In genomic region chr2:27121626-27122355, GRCm38 (mm10) we compare ENCODE assay signal across 10 mouse cellular contexts. TPM values are rescaled to one million over a fixed set of nuclear protein-coding genes. Genes with fewer than 3 reads are reported as not detected.
A peak's percentile ranks its signal among the peaks of the same experiment; 100 is the strongest.
DNase-seq lines count a peak whose midpoint lies in the region; ATAC-seq and TF ChIP-seq lines count a peak whose summit lies in the region.
"Had no signal": no experiment of that assay in that cellular context is flagged by ENCODE, and none has a peak within 500 bp of the region (broad histone marks: within the 10 kb centered on the region; RNA-seq: fewer than 3 reads in every experiment).

No protein-coding gene starts in this region.

- no peak overlapping the region for H3K4me2 ChIP-seq in heart, embryonic 12.5 days
- no peak overlapping the region for H3K4me2 ChIP-seq in hindbrain, postnatal 0 days (ENCODE audit: low read depth, low read length)
- H3K4me2 ChIP-seq: heart, embryonic 13.5 days had no signal

- H3K4me3 ChIP-seq in heart, embryonic 12.5 days: no peak overlapping the region
- H3K4me3 ChIP-seq in embryonic facial prominence, embryonic 10.5 days: no peak overlapping the region
- H3K4me3 ChIP-seq in hindbrain, postnatal 0 days (ENCODE audit: low read length): no peak overlapping the region
- H3K4me3 ChIP-seq: heart, embryonic 13.5 days had no signal

- H3K27ac ChIP-seq in heart, embryonic 12.5 days (ENCODE audit: poor library complexity, severe bottlenecking): no peak overlapping the region
- peak overlapping the region; percentile 31 for H3K27ac ChIP-seq in embryonic facial prominence, embryonic 10.5 days (replicated peaks)
- H3K27ac ChIP-seq in hindbrain, postnatal 0 days: no peak overlapping the region

- no peak overlapping the region for H3K9ac ChIP-seq in heart, embryonic 12.5 days
- no peak overlapping the region for H3K9ac ChIP-seq in hindbrain, postnatal 0 days (replicated peaks; ENCODE audit: low read length)
- H3K9ac ChIP-seq: heart, embryonic 13.5 days had no signal

- no peak for TF ChIP-seq CTCF in hindbrain, postnatal 0 days (IDR thresholded peaks at IDR 0.05; ENCODE audit: low read depth)

- H3K9me3 ChIP-seq in heart, embryonic 12.5 days (replicated peaks): no peaks in the 10 kb centered on the region
- no peaks in the 10 kb centered on the region for H3K9me3 ChIP-seq in embryonic facial prominence, embryonic 10.5 days
- no peaks in the 10 kb centered on the region for H3K9me3 ChIP-seq in hindbrain, postnatal 0 days (ENCODE audit: low read length)
- H3K9me3 ChIP-seq: heart, embryonic 13.5 days had no signal

- no peaks in the 10 kb centered on the region for H3K36me3 ChIP-seq in heart, embryonic 12.5 days
- no peaks in the 10 kb centered on the region for H3K36me3 ChIP-seq in embryonic facial prominence, embryonic 10.5 days (replicated peaks)
- H3K36me3 ChIP-seq in hindbrain, postnatal 0 days (ENCODE audit: insufficient read depth, low read length): no peaks in the 10 kb centered on the region
- H3K36me3 ChIP-seq: heart, embryonic 13.5 days had no signal

- WGBS in heart, embryonic 12.5 days: 36% methylated on average over 9 of the region's 9 CpGs
- 38% methylated on average over 9 of the region's 9 CpGs for WGBS in embryonic facial prominence, embryonic 10.5 days
- WGBS in hindbrain, postnatal 0 days: 15% methylated on average over 9 of the region's 9 CpGs

- ATAC-seq in heart, embryonic 12.5 days (ENCODE audit: insufficient number of reproducible peaks, low FRiP score): peak; percentile 30; the same call in 1 of the 2 replicates
- peak; percentile 43; the same call in 1 of the 2 replicates for ATAC-seq in hindbrain, postnatal 0 days

- H3K4me1 ChIP-seq in heart, embryonic 12.5 days (replicated peaks): peaks cover 48% of the 10 kb centered on the region
- peaks cover 36% of the 10 kb centered on the region for H3K4me1 ChIP-seq in embryonic facial prominence, embryonic 10.5 days
- peaks cover 21% of the 10 kb centered on the region for H3K4me1 ChIP-seq in hindbrain, postnatal 0 days (ENCODE audit: insufficient read depth, low read length)

- intact Hi-C loops in heart, postnatal 25 days (cut with DNase I): loop anchor here (2.0 to 5.0 kb wide), 2 partner anchors 44 to 79 kb away; partner anchors contain the start of gene Adamtsl2

- H3K27me3 ChIP-seq in heart, embryonic 12.5 days (replicated peaks): 0 out of 2 replicates have a peak, but pooled peaks cover 5% of the 10 kb centered on the region
- H3K27me3 ChIP-seq in embryonic facial prominence, embryonic 10.5 days (replicated peaks; ENCODE audit: low read depth, poor library complexity, severe bottlenecking): peaks cover 36% of the 10 kb centered on the region; the same call in 1 of the 2 replicates
- H3K27me3 ChIP-seq in hindbrain, postnatal 0 days (ENCODE audit: insufficient read depth, low read length): no peaks in the 10 kb centered on the region

- no peak for DNase-seq in heart, postnatal 25 days (ENCODE audit: low spot score)
- DNase-seq in CD8-positive naive resting alpha-beta T cell, adult 2 months (ENCODE audit: low read depth in 2 of 2, low spot score in 2 of 2): peak; percentile 35 to 51
- peak; percentile 75 for DNase-seq in embryonic facial prominence, embryonic 10.5 days (ENCODE audit: low spot score)
- DNase-seq in hindbrain, postnatal 0 days (ENCODE audit: low spot score): peak; percentile 63
- DNase-seq in neural tube, embryonic 10.5 days (ENCODE audit: extremely low spot score, low spot score): peak; percentile 41
- DNase-seq in thymus, postnatal 4 days: peak; percentile 93
- no peak for DNase-seq in layer of hippocampus, postnatal 14 days (ENCODE audit: low spot score in 2 of 2)

RNA-seq across cellular contexts. Expression of gene Fam163b, which starts 20.5 kb away (rescaled TPM):
- polyA plus RNA-seq in heart, embryonic 12.5 days (2016; fragmentation: Nextera tagmentation; extraction: Ambion mirVana): 0.50 and 0.56 TPM in 2 replicates
- total RNA-seq in heart, postnatal 25 days (2021): under 1 TPM; 0.34 to 0.48 TPM
- polyA plus RNA-seq in embryonic facial prominence, embryonic 10.5 days (2016; fragmentation: Nextera tagmentation; extraction: Ambion mirVana): 0.06 and 0.10 TPM in 2 replicates
- total RNA-seq in hindbrain, postnatal 0 days (2014; rRNA removed): 7.1 and 8.5 TPM in 2 replicates
- polyA plus RNA-seq in hindbrain, postnatal 0 days (2015; fragmentation: Nextera tagmentation; extraction: Ambion mirVana): 9.6 and 10.3 TPM in 2 replicates
- total RNA-seq in layer of hippocampus, postnatal 14 days (2021): 100 to 1,000 TPM; 110 to 119 TPM
- total RNA-seq: MEL had no signal

RNA-seq across cellular contexts. Expression of gene Adamtsl2, which starts 42.6 kb away (rescaled TPM):
- polyA plus RNA-seq in heart, embryonic 12.5 days (2016; fragmentation: Nextera tagmentation; extraction: Ambion mirVana): 10.9 and 12.2 TPM in 2 replicates
- 10 to 100 TPM; 19.1 to 26.8 TPM for total RNA-seq in heart, postnatal 25 days (2021)
- 2.1 and 3.0 TPM in 2 replicates for polyA plus RNA-seq in embryonic facial prominence, embryonic 10.5 days (2016; fragmentation: Nextera tagmentation; extraction: Ambion mirVana)
- 8.7 and 9.9 TPM in 2 replicates for total RNA-seq in hindbrain, postnatal 0 days (2014; rRNA removed)
- polyA plus RNA-seq in hindbrain, postnatal 0 days (2015; fragmentation: Nextera tagmentation; extraction: Ambion mirVana): 4.4 and 5.3 TPM in 2 replicates
- total RNA-seq in layer of hippocampus, postnatal 14 days (2021): 10 to 100 TPM; 12.7 to 14.7 TPM
- total RNA-seq: MEL had no signal

RNA-seq across cellular contexts. Expression of gene Dbh, which starts 43.2 kb away (rescaled TPM):
- 0.15 and 0.28 TPM in 2 replicates for polyA plus RNA-seq in heart, embryonic 12.5 days (2016; fragmentation: Nextera tagmentation; extraction: Ambion mirVana)
- total RNA-seq in heart, postnatal 25 days (2021): 1 to 10 TPM; 2.1 to 2.7 TPM
- polyA plus RNA-seq in embryonic facial prominence, embryonic 10.5 days (2016; fragmentation: Nextera tagmentation; extraction: Ambion mirVana): 0.25 and 0.87 TPM in 2 replicates
- total RNA-seq in hindbrain, postnatal 0 days (2014; rRNA removed): 14.0 and 16.5 TPM in 2 replicates
- polyA plus RNA-seq in hindbrain, postnatal 0 days (2015; fragmentation: Nextera tagmentation; extraction: Ambion mirVana): 9.3 and 11.2 TPM in 2 replicates
- total RNA-seq in layer of hippocampus, postnatal 14 days (2021): under 1 TPM; 0.48 to 0.91 TPM
- total RNA-seq: MEL had no signal

RNA-seq across cellular contexts. Expression of gene Mymk, which starts 49.8 kb away (rescaled TPM):
- polyA plus RNA-seq in heart, embryonic 12.5 days (2016; fragmentation: Nextera tagmentation; extraction: Ambion mirVana): 0.17 and 0.18 TPM in 2 replicates
- total RNA-seq in heart, postnatal 25 days (2021): not detected
- 0.17 TPM in 1 of 2 replicates, not detected in the other for polyA plus RNA-seq in embryonic facial prominence, embryonic 10.5 days (2016; fragmentation: Nextera tagmentation; extraction: Ambion mirVana)
- total RNA-seq in hindbrain, postnatal 0 days (2014; rRNA removed): not detected in 2 replicates
- polyA plus RNA-seq in hindbrain, postnatal 0 days (2015; fragmentation: Nextera tagmentation; extraction: Ambion mirVana): 0.19 and 0.30 TPM in 2 replicates
- 1 to 10 TPM; 1.1 to 1.4 TPM for total RNA-seq in layer of hippocampus, postnatal 14 days (2021)
- total RNA-seq: MEL had no signal

Comparison
In these comparisons a context has a peak if more than half of its experiments do, and no peak if none do; other contexts are left out.
1. DNase-seq: peak in CD8-positive naive resting alpha-beta T cell, adult 2 months (2 of 2), embryonic facial prominence, embryonic 10.5 days (single experiment), hindbrain, postnatal 0 days (single experiment), neural tube, embryonic 10.5 days (single experiment) and thymus, postnatal 4 days (single experiment); none in heart, postnatal 25 days (single experiment) and layer of hippocampus, postnatal 14 days (0 of 2).
2. RNA of gene Fam163b, which starts 20.5 kb away (total RNA-seq): 110 to 119 TPM in layer of hippocampus, postnatal 14 days; 7.1 to 8.5 TPM in hindbrain, postnatal 0 days and 0.34 to 0.48 TPM in heart, postnatal 25 days; every median in the first group is over 10 times any median in the second.